Mouse (Mus musculus) embryo, embryonic 11.5 days (tissue): ENCODE measurements at regions not wholly inside any gene's neighbourhood (a gene's known extent, or its start where the extent isn't known, plus 50 kb on each side); places are given as distances from the start of the nearest gene placed in this dataset.
A peak's percentile ranks its signal among the peaks of the same experiment; 100 is the strongest.

ENCODE experiments used
- DNase-seq: peaks from one replicate; pipeline ENCODE4 v3.0.0-alpha.2; 2012; ENCODE audit warnings: low read depth, low spot score

GRCm38 (mm10) chr4:89451741-89452140 lies 140.9 kb upstream of the Cdkn2b start:
- no peak for DNase-seq

GRCm38 (mm10) chr4:89446765-89447487 lies 136.1 kb upstream of the Cdkn2b start:
- DNase-seq = no peak

- no peak for DNase-seq
Observed at GRCm38 (mm10) chr4:89446156-89446716, 135.4 kb upstream of the Cdkn2b start.

GRCm38 (mm10) chr4:89445214-89446155 lies 134.6 kb upstream of the Cdkn2b start:
- DNase-seq = no peak

GRCm38 (mm10) chr4:89442526-89442925 lies 131.7 kb upstream of the Cdkn2b start:
- no peak for DNase-seq

GRCm38 (mm10) chr4:89440821-89441220 lies 130.0 kb upstream of the Cdkn2b start:
- DNase-seq = no peak

GRCm38 (mm10) chr4:89440326-89440725 lies 129.5 kb upstream of the Cdkn2b start:
- DNase-seq = no peak

GRCm38 (mm10) chr4:89438665-89439064 lies 127.8 kb upstream of the Cdkn2b start:
- no peak for DNase-seq

GRCm38 (mm10) chr4:89436764-89437163 lies 125.9 kb upstream of the Cdkn2b start:
- DNase-seq = no peak

GRCm38 (mm10) chr4:89434152-89434551 lies 123.3 kb upstream of the Cdkn2b start:
- no peak for DNase-seq

- no peak for DNase-seq
Observed at GRCm38 (mm10) chr4:89433528-89433927, 122.7 kb upstream of the Cdkn2b start.

- no peak for DNase-seq
Observed at GRCm38 (mm10) chr4:89431520-89431919, 120.7 kb upstream of the Cdkn2b start.

GRCm38 (mm10) chr4:89428465-89428864 lies 117.6 kb upstream of the Cdkn2b start:
- DNase-seq = no peak

GRCm38 (mm10) chr4:89427345-89428293 lies 116.8 kb upstream of the Cdkn2b start:
- peak; percentile 8 for DNase-seq

GRCm38 (mm10) chr4:89425916-89426315 lies 115.1 kb upstream of the Cdkn2b start:
- DNase-seq = no peak

GRCm38 (mm10) chr4:89421694-89422354 lies 111.0 kb upstream of the Cdkn2b start:
- no peak for DNase-seq

GRCm38 (mm10) chr4:89420868-89421267 lies 110.0 kb upstream of the Cdkn2b start:
- no peak for DNase-seq

- DNase-seq = no peak
Observed at GRCm38 (mm10) chr4:89419507-89419906, 108.7 kb upstream of the Cdkn2b start.

GRCm38 (mm10) chr4:89405624-89406167 lies 94.9 kb upstream of the Cdkn2b start:
- no peak for DNase-seq

GRCm38 (mm10) chr4:89403151-89403550 lies 92.3 kb upstream of the Cdkn2b start:
- no peak for DNase-seq
